Mouse (Mus musculus) forebrain, embryonic 12.5 days (tissue): ENCODE measurements around the gene 2210016F16Rik. TPM values are rescaled to one million over a fixed set of nuclear protein-coding genes. Genes with fewer than 3 reads are reported as not detected.
"Not testable (repeated sequence)": the region's sequence is repeated elsewhere in the genome, so short reads cannot be mapped to it uniquely, and the experiment has no call there.

Experiments
- ATAC-seq: fragments of 200-750 bp; cut with Nextera tagmentation; 2 replicates; pipeline ENCODE4 v1.8.0; 2017; ENCODE audit warnings: moderate TSS enrichment; ENCODE audit not compliant: low FRiP score
- H3K27ac ChIP-seq: fragments of 300-500 bp; sonication (generic); 2 replicates; pipeline ENCODE4 v1.5.1; 2016; ENCODE audit warnings: mild to moderate bottlenecking
- H3K27me3 ChIP-seq: fragments of 300-500 bp; sonication (generic); 2 replicates; pipeline ENCODE4 v1.6.1; 2016; ENCODE audit warnings: mild to moderate bottlenecking
- H3K36me3 ChIP-seq: fragments of 300-500 bp; sonication (generic); replicated peaks from 2 replicates; pipeline ENCODE4 v1.6.1; 2016; ENCODE audit warnings: mild to moderate bottlenecking
- H3K4me1 ChIP-seq: fragments of 300-500 bp; sonication (generic); 2 replicates; pipeline ENCODE4 v1.6.1; 2016
- H3K4me2 ChIP-seq: fragments of 300-500 bp; sonication (generic); 2 replicates; pipeline ENCODE4 v1.6.1; 2016; ENCODE audit warnings: mild to moderate bottlenecking, moderate library complexity
- H3K4me3 ChIP-seq: fragments of 300-500 bp; sonication (generic); replicated peaks from 2 replicates; pipeline ENCODE4 v1.5.1; 2016; ENCODE audit warnings: mild to moderate bottlenecking
- H3K9ac ChIP-seq: fragments of 300-500 bp; sonication (generic); 2 replicates; pipeline ENCODE4 v1.6.1; 2016; ENCODE audit warnings: mild to moderate bottlenecking
- H3K9me3 ChIP-seq: fragments of 300-500 bp; sonication (generic); 2 replicates; pipeline ENCODE4 v1.6.1; 2016
- WGBS: fragments of 180-500 bp; shearing (Covaris S2); methylation state at CpG from one replicate; pipeline ENCODE4 v1.1.7; 2016; 5-methylcytosine and 5-hydroxymethylcytosine counted together
- polyA plus RNA-seq: library from polyadenylated mRNA; unstranded; fragments of >200 nt; fragmentation: Nextera tagmentation; extraction: Ambion mirVana; gene quantifications from 2 replicates; pipeline ENCODE4 v1.2.1, GENCODE M21; 2016

The 2210016F16Rik gene
- polyA plus RNA-seq, 1 experiment from 2014 or later = 28.4 TPM

- H3K4me2 ChIP-seq = no peak overlapping the region
- ATAC-seq = no peak
- no peak overlapping the region for H3K4me3 ChIP-seq
- no peak overlapping the region for H3K27ac ChIP-seq
- no peaks in the 10 kb centered on the region for H3K27me3 ChIP-seq
- no peaks in the 10 kb centered on the region for H3K36me3 ChIP-seq
- H3K9me3 ChIP-seq = no peaks in the 10 kb centered on the region
- no peak overlapping the region for H3K9ac ChIP-seq
- no peaks in the 10 kb centered on the region for H3K4me1 ChIP-seq
- WGBS = 58% methylated on average over 1 of the region's 1 CpGs
These were observed 17.4 kb downstream of the 2210016F16Rik start for GRCm38 (mm10) chr13:58367641-58368040.

GRCm38 (mm10) chr13:58366373-58366772 is 18.7 kb downstream of the 2210016F16Rik start:
- Histone ChIP-seq H3K4me3 (no peak overlapping the region), H3K4me2 (no peak overlapping the region)
- no peak for ATAC-seq

GRCm38 (mm10) chr13:58365179-58365578 is 19.8 kb downstream of the 2210016F16Rik start:
- not testable (repeated sequence) for H3K9me3 ChIP-seq, H3K4me3 ChIP-seq, H3K9ac ChIP-seq, H3K4me2 ChIP-seq, ATAC-seq, H3K4me1 ChIP-seq, H3K36me3 ChIP-seq, H3K27ac ChIP-seq, H3K27me3 ChIP-seq
- 83% methylated on average over 8 of the region's 8 CpGs for WGBS

More at GRCm38 (mm10) chr13:58366373-58366772, 18.7 kb downstream of the 2210016F16Rik start:
- Histone ChIP-seq H3K27ac (no peak overlapping the region), H3K9ac (no peak overlapping the region), H3K27me3 (no peaks in the 10 kb centered on the region), H3K36me3 (no peaks in the 10 kb centered on the region), H3K9me3 (no peaks in the 10 kb centered on the region), H3K4me1 (no peaks in the 10 kb centered on the region)
- 88% methylated on average over 3 of the region's 3 CpGs for WGBS

GRCm38 (mm10) chr13:58364353-58365175 is 20.5 kb downstream of the 2210016F16Rik start:
- no peaks in the 10 kb centered on the region for H3K27me3 ChIP-seq
- H3K9me3 ChIP-seq = no peaks in the 10 kb centered on the region
- H3K36me3 ChIP-seq = no peaks in the 10 kb centered on the region
- ATAC-seq = no peak
- H3K4me3 ChIP-seq = no peak overlapping the region
- no peak overlapping the region for H3K9ac ChIP-seq
- 82% methylated on average over 8 of the region's 8 CpGs for WGBS
- H3K27ac ChIP-seq = no peak overlapping the region
- no peaks in the 10 kb centered on the region for H3K4me1 ChIP-seq
- H3K4me2 ChIP-seq = no peak overlapping the region

GRCm38 (mm10) chr13:58359304-58359653 is 25.7 kb downstream of the 2210016F16Rik start:
- H3K4me1 ChIP-seq = no peaks in the 10 kb centered on the region
- no peak for ATAC-seq
- no peaks in the 10 kb centered on the region for H3K9me3 ChIP-seq
- no peak overlapping the region for H3K9ac ChIP-seq
- 5% methylated on average over 7 of the region's 7 CpGs for WGBS
- H3K36me3 ChIP-seq = no peaks in the 10 kb centered on the region
- H3K27me3 ChIP-seq = no peaks in the 10 kb centered on the region
- H3K27ac ChIP-seq = 0 out of 2 replicates have a peak overlapping the region, but pooled peaks have one; percentile 42
- H3K4me2 ChIP-seq = peak overlapping the region; percentile 92
- peak overlapping the region; percentile 65 for H3K4me3 ChIP-seq

- Histone ChIP-seq H3K4me1 (no peaks in the 10 kb centered on the region), H3K4me2 (peak within 1 kb of the TSS; percentile 92), H3K27me3 (no peaks in the 10 kb centered on the region), H3K4me3 (peak within 1 kb of the TSS; percentile 65), H3K9ac (peak within 1 kb of the TSS; percentile 66), H3K9me3 (no peaks in the 10 kb centered on the region), H3K36me3 (no peaks in the 10 kb centered on the region), H3K27ac (0 out of 2 replicates have a peak within 1 kb of the TSS, but pooled peaks have one; percentile 42)
- peak; percentile 99 for ATAC-seq
- under 1% methylated on average over 83 of the region's 85 CpGs for WGBS
These were observed 26.3 kb downstream of the 2210016F16Rik start, which contains the start of gene Kif27 for GRCm38 (mm10) chr13:58358629-58359303. Kif27 (minus strand) TSS chr13:58359122.

GRCm38 (mm10) chr13:58352996-58353395 is 32.0 kb downstream of the 2210016F16Rik start:
- H3K9ac ChIP-seq = no peak overlapping the region
- no peaks in the 10 kb centered on the region for H3K36me3 ChIP-seq
- no peak overlapping the region for H3K4me3 ChIP-seq
- no peaks in the 10 kb centered on the region for H3K27me3 ChIP-seq
- H3K4me2 ChIP-seq = no peak overlapping the region
- no peak overlapping the region for H3K27ac ChIP-seq
- no peak for ATAC-seq
- no peaks in the 10 kb centered on the region for H3K9me3 ChIP-seq
- no peaks in the 10 kb centered on the region for H3K4me1 ChIP-seq

GRCm38 (mm10) chr13:58350606-58351005 is 34.4 kb downstream of the 2210016F16Rik start:
- H3K36me3 ChIP-seq = no peaks in the 10 kb centered on the region
- no peak overlapping the region for H3K9ac ChIP-seq
- H3K4me3 ChIP-seq = no peak overlapping the region
- H3K9me3 ChIP-seq = no peaks in the 10 kb centered on the region
- no peak overlapping the region for H3K4me2 ChIP-seq
- no peaks in the 10 kb centered on the region for H3K27me3 ChIP-seq
- WGBS = 81% methylated on average over 4 of the region's 4 CpGs
- ATAC-seq = no peak
- no peak overlapping the region for H3K27ac ChIP-seq
- H3K4me1 ChIP-seq = no peaks in the 10 kb centered on the region

GRCm38 (mm10) chr13:58344505-58344904 is 40.5 kb downstream of the 2210016F16Rik start:
- Histone ChIP-seq H3K4me2 (no peak overlapping the region), H3K36me3 (no peaks in the 10 kb centered on the region), H3K4me1 (no peaks in the 10 kb centered on the region), H3K27me3 (no peaks in the 10 kb centered on the region), H3K27ac (no peak overlapping the region), H3K4me3 (no peak overlapping the region), H3K9me3 (no peaks in the 10 kb centered on the region), H3K9ac (no peak overlapping the region)
- ATAC-seq = no peak
- WGBS = 85% methylated on average over 9 of the region's 9 CpGs

- H3K27ac ChIP-seq = no peak overlapping the region
- H3K9ac ChIP-seq = no peak overlapping the region
- H3K4me2 ChIP-seq = no peak overlapping the region
- H3K9me3 ChIP-seq = no peaks in the 10 kb centered on the region
- no peak overlapping the region for H3K4me3 ChIP-seq
- ATAC-seq = no peak
- 88% methylated on average over 12 of the region's 12 CpGs for WGBS
- H3K36me3 ChIP-seq = no peaks in the 10 kb centered on the region
- H3K4me1 ChIP-seq = no peaks in the 10 kb centered on the region
- H3K27me3 ChIP-seq = no peaks in the 10 kb centered on the region
These were observed 47.6 kb downstream of the 2210016F16Rik start for GRCm38 (mm10) chr13:58337456-58337855.

GRCm38 (mm10) chr13:58334116-58334515 is 50.9 kb downstream of the 2210016F16Rik start:
- Histone ChIP-seq H3K4me2 (no peak overlapping the region), H3K9me3 (no peaks in the 10 kb centered on the region), H3K4me3 (no peak overlapping the region), H3K36me3 (no peaks in the 10 kb centered on the region), H3K9ac (no peak overlapping the region), H3K27me3 (no peaks in the 10 kb centered on the region), H3K4me1 (no peaks in the 10 kb centered on the region), H3K27ac (no peak overlapping the region)
- 93% methylated on average over 5 of the region's 5 CpGs for WGBS
- no peak for ATAC-seq
